Mouse (Mus musculus): Measurements from ENCODE around the gene Rras. TPM values are rescaled to one million over a fixed set of nuclear protein-coding genes. Genes with fewer than 3 reads are reported as not detected.
"Not testable (repeated sequence)": the region's sequence is repeated elsewhere in the genome, so short reads cannot be mapped to it uniquely, and the experiment has no call there.

Gene Rras
- total RNA-seq, 1 experiment from 2014 or later = 4.9 TPM

DNA sequence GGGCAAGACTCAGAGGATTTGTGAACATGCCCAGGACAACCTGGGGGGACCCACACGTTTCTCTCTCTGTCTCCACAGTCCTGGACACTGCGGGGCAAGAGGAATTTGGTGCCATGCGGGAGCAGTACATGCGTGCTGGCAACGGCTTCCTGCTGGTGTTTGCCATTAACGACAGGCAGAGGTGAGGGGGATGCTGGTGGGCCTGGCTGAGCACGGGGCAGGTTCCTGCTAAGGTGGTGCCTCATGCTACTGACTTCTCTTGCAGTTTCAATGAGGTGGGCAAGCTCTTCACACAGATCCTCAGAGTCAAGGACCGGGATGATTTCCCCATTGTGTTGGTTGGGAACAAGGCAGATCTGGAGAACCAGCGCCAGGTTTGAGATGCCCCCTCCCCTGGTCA is 2.5 kb downstream of the Rras start:
- no peak for ATAC-seq (ENCODE audit: extremely low read depth, insufficient number of reproducible peaks, low FRiP score, poor library complexity, severe bottlenecking)

DNA sequence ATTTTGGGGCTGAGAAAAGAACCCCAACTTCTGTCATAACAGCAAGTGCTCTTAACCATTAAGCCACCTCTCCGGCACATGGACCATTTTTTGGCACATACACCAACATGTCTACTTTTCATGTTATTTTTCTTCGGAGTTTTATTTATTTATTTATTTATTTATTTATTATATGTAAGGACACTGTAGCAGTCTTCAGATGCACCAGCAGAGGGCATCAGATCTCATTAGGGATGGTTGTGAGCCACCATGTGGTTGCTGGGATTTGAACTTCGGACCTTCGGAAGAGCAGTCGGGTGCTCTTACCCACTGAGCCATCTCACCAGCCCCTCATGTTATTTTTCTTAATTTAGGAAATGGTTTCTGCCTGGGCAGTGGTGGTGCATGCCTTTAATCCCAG is 6.0 kb downstream of the Rras start:
- ATAC-seq (ENCODE audit: extremely low read depth, insufficient number of reproducible peaks, low FRiP score, poor library complexity, severe bottlenecking) = not testable (repeated sequence)

DNA sequence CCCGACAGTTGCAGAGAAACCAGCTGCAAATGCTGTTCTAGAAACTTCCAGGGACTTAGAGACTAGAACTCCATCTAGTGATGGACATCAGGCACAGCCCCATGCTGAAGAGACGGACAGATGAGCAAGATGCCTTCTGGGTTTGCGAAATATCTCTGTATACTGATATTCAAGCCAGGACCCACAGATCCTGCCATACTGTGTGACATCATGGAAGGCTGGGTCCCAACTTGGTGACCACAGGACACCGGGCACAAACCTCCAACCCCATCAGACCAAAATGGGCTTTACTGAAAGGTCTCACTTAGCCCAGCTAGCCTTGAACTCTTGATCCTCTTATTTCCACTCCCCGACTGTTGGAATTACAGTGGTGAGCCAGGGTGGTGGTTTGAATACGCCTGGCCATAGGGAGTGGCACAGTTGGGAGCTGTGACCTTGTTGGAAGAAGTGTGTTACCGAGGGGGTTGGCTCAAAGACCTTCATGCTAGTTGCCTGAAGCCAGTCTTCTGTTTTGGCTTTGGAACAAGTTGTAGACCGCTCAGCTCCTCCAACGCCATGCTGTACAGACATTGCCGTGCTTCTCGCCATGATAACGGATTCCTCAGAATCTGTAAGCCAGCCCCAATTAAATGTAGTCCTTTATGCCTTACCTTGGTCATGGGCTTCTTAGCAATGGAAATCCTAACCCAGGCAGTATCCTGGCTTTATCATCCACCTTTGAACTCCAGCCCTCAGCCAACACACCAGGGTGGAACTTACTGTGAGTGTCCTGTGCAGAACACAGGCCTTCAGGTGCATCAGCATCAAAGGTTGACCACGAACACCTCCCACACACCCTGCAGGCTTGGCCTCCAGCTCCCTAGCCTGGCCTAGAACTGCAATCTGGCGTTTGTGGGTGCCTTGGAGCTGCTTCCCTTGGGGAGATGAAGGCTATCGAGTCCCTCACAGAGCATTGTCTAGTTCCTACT is 6.8 kb downstream of the Rras start:
- ATAC-seq (ENCODE audit: extremely low read depth, insufficient number of reproducible peaks, low FRiP score, poor library complexity, severe bottlenecking) = no peak

DNA sequence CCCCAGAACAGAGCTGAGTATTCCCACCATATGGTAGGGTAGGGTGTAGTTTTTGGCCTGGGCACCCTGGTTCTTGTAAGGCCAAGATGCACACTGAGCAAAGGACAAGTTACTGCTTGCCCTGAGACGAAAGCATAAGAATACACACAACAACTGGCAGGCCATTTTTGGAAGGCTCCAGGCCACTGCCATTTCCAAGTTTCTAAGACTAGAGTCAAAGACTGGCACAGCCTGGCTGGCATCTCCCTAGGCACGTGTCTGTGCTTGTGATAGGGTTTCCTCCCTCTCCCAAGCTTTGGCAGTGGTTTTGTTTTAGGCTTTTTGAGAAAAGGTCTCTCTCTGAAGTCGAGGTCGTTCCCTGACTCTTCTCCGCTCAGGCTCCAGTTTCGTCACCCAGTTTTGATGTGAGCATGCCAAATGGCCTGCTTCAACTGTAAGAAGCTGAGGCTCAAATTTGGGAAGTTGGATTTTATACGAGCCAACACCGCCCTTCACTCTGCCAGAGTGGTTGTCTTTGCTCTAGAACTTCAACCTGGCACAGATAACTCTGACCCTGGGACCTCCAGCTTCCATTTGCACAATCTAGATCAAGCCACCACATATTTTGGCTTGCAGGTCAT is 8.0 kb downstream of the Rras start:
- no peak for ATAC-seq (ENCODE audit: extremely low read depth, insufficient number of reproducible peaks, low FRiP score, poor library complexity, severe bottlenecking)

DNA sequence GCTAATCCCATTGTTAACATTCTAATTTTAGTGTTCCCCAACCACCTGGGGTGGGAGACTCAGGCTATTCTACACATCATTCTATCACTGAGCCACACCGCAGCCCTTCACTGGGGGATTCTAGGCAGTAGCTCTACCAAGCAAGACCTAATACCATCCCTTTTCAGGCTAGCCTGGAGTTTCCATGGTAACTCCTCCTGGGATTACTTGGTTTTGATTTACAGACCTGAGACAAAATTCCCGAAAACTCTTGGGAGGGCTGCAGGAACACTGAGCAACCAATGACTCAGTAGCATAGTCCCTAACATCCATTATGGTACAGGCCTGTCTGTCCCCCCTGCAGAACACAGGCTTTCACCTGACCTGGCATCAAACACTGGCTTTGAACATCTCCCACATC is 8.5 kb downstream of the Rras start:
- no peak for ATAC-seq (ENCODE audit: extremely low read depth, insufficient number of reproducible peaks, low FRiP score, poor library complexity, severe bottlenecking)

DNA sequence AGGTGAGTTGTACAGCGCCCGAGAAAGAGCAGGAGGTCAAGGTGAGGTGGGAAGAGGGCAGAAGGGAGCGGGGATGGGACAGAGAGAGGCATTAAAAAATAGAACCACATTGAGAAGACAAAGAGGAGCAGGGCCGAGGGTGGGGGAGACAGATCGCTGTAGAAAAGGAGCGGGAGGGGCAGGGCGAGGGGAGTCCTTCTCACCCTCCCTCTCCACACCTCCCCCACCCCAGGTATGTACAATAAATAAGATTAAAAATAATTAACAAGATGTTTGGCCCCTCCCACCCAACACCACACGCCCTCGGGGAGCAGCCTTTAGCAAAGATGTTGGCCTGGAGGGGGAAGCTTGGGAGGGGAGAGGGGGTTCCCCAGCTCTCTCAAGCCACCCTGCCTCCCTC is 10.0 kb downstream of the Rras start:
- ATAC-seq (ENCODE audit: extremely low read depth, insufficient number of reproducible peaks, low FRiP score, poor library complexity, severe bottlenecking) = no peak

DNA sequence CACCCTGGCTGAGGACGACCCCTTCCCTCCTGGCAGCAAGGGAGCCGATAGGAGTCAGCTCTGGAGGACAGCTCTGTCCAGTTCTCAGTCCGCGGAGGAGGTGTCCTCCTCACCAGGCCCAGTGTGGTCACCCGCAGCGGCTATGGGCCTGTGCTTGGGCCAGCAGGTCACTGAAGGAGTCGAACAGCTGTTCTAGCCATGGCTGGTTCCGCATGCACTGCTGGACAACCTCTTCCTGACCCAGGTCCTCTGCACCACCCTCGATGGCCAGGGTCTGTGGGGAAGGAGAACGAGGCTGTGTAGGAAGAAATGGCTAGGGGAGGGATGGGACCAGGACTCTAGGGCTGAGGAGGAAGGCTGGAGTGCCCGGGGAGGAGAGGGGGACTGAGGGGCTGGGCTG is 10.6 kb downstream of the Rras start:
- no peak for ATAC-seq (ENCODE audit: extremely low read depth, insufficient number of reproducible peaks, low FRiP score, poor library complexity, severe bottlenecking)

DNA sequence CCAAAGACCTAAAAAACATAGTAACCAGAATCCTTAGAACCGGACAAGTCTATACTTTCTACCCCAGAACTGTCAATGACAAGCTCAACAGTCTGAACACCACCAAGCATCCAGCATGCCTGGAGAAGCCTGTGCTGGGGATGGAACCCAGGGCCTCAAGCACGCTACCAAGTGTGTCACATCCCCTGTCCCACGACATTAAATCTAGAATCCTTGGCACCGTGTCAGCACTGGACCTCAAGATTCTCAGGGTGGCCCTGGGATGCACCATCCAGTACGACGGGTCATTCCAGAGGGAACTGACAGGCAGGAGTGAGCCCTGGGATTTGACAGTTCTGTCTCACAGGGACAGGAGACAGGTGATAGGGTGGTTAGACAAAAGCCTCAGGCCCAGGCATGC is 12.2 kb downstream of the Rras start:
- no peak for ATAC-seq (ENCODE audit: extremely low read depth, insufficient number of reproducible peaks, low FRiP score, poor library complexity, severe bottlenecking)

DNA sequence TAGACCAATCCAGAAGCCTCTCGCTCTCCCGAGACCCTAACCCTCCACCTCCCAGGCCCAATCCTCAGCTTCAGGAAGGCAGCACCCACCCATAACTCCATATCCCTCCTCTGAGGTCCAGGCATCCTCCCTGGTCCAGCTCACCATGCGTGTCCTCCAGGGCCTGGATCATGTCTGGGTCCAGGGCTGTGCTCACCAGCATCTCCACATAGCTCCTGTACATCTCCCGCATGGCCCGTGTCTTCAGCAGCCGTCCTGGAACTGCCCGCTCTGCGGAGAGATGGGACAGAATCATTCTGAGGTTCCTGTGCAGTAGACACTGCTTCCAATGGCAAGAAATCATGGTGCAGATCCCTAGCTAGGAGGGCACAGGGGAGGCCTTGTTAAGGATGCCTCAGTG is 13.1 kb downstream of the Rras start:
- no peak for ATAC-seq (ENCODE audit: extremely low read depth, insufficient number of reproducible peaks, low FRiP score, poor library complexity, severe bottlenecking)

DNA sequence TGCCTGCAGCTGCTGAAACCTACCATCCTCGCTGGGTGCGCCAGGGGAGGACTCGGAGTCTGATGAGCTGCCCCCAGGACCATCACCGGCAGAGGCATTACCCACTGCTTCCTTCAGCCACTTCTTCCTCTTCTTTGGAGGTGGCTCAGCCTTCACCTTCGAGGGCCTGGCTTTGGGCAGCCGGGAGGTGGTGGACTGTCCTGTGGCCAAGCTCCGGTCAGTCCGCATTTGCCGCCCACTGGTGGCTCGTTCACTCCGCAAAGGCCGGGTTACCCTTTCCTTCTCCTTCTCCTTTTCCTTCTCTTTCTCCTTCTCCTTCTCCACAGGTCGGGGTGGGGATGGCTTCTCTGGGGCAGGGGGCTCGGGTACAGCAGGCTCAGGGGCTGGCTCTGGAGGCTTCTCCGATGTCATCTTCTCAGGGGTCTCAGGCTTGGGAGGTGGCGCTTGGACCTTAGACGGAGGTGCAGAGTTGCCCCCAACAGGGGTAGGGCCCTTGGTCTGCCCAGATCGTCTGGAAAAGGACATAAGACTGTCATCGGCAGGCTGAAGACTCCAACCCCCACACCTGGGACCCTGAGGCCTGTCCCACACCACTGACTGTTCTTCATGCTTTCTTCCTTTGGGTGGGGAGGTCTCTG is 16.1 kb downstream of the Rras start:
- no peak for ATAC-seq (ENCODE audit: extremely low read depth, insufficient number of reproducible peaks, low FRiP score, poor library complexity, severe bottlenecking)

DNA sequence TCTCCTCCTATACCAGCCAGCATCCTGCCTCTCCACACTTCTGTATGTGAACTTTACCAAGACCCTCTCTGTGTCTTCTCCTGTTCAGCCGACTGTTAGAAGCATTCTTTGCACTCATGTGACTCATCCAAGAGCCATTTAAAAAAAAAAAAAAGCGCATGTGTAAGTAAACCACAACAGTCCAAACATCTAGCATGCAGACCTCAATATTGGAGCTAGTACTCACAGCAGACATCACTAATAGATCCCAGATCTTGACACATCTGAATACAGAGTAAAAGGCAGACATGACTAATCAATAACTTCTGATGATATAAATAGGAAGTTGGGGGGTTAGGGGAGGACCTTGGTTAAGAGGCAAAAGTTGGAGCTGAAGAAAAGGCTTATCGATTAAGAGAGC is 17.9 kb downstream of the Rras start:
- ATAC-seq (ENCODE audit: extremely low read depth, insufficient number of reproducible peaks, low FRiP score, poor library complexity, severe bottlenecking) = no peak

DNA sequence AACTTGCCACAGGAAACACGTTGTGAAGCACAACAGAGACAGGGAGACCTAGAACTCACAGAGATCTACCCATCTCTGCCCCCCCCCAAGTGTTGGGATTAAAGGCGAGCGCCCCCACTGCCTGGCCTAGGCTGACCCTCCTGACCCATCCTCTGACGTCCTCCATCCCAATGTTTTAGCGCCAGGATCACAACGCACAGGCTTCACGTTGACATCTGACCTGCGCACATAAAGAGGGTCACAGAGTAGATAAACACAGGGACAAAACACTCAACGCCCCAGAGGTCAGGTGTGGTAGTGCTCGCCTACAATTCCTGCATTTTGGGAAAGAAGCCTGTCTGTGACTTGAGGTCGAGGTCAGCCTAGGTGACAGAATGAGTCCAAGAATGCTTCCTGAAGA is 18.9 kb downstream of the Rras start:
- no peak for ATAC-seq (ENCODE audit: extremely low read depth, insufficient number of reproducible peaks, low FRiP score, poor library complexity, severe bottlenecking)

DNA sequence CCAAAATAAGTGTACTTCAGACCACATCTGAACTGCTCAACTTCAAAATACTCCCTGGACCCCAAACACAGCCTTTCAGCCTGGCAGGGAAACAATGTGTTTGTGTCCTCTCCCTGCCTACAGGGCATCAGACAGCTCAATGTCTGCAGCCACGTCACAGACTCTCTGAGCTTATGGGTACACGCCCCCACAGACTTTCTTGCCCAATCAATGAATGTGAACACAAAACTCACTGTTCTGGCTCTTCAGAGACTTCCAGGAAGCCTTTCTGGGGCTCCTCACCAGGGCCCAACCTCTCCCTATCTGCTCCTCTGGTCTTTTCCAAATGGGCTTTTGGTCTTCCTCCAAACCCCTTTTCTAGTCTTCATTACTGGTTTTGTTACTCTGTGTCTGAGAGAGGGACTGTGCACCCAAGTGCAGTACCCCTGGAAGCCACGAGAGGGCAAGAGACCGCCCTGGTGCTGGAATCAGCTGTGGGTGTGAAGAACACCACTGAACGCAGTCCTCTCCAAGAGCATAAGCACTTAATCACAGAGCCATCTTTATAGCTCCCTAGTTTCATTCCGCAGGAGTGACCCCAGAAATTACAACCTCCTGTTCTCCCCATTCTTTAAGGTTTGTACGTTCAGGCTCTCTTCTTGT is 20.1 kb downstream of the Rras start:
- ATAC-seq (ENCODE audit: extremely low read depth, insufficient number of reproducible peaks, low FRiP score, poor library complexity, severe bottlenecking) = peak; percentile 49

DNA sequence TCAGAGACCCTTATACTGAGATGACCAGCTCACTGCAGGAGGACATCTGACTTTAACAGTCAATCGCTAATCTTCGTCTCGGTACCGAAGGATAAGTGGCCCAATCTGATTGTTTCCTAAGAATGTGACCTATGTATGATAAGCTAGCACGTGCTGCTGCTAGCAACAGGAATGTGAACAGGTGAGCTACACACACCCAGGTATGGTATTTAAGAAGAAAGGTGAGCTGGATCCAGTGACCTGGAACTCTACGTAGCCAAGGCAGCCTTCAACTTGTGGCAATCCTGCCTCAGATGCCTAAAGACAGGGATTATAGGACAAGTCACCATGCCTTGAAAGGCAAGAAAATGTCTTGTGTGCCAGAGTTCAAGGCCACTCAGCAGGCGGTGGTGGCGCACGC is 20.6 kb downstream of the Rras start:
- no peak for ATAC-seq (ENCODE audit: extremely low read depth, insufficient number of reproducible peaks, low FRiP score, poor library complexity, severe bottlenecking)

DNA sequence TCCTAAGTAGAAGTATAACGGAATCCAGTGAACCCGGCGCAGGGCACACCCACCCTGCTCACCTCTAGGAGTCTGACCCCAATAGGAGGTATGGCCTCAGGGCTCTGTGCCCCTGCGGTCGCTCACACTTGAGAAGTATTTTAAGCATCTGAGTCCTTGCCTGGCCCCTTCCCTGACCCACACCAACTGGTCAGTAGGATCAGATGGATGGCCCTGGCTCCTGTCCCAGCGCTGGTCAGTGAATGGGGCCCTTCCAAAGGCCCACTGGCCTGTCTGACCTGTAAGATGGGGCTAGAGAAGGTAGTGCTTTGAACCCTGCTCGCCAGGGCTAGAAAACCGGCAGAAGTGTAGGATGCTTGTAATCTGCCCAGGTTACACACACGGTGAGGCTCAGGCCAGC is 23.1 kb downstream of the Rras start:
- no peak for ATAC-seq (ENCODE audit: extremely low read depth, insufficient number of reproducible peaks, low FRiP score, poor library complexity, severe bottlenecking)

DNA sequence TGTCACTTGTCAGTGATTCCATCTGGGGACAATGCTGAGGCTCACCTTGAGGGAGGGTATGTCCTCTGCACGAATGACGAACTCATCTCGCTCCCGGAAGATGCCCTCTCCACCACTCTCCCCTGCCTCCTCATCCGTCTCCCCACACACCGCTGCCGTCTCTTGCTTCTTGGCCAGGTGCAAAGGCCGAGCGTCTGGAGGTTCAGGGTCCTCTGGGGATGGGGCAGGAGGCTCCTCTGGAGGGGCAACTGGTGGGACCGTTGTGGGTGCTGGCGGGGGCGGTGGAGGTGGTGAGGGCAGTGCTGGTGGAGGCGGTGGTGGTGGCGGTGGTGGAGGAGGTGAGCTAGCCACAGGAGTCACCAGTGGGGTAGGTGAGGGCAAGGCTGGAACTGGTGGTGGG is 25.5 kb downstream of the Rras start:
- ATAC-seq (ENCODE audit: extremely low read depth, insufficient number of reproducible peaks, low FRiP score, poor library complexity, severe bottlenecking) = no peak

DNA sequence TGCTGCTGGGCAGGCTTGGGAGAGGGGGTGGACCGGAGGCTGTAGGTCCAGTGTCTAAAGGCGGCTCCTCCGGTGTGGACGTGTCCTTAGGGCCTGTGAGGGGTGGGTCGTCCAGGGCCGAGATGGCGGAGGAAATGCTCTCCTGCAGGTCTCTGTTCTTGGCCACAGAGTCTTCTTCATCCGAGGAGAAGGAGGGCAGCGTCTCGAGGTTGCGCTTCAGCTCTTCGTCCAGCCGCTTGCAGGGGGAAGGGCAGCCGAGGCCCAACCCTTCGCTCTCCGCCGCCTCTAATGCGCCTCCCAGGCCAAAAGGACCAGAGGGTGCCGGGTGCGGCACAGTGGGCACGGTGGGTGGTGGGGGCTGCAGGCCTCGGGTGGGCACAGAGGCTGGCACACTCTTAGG is 28.0 kb downstream of the Rras start:
- no peak for ATAC-seq (ENCODE audit: extremely low read depth, insufficient number of reproducible peaks, low FRiP score, poor library complexity, severe bottlenecking)

DNA sequence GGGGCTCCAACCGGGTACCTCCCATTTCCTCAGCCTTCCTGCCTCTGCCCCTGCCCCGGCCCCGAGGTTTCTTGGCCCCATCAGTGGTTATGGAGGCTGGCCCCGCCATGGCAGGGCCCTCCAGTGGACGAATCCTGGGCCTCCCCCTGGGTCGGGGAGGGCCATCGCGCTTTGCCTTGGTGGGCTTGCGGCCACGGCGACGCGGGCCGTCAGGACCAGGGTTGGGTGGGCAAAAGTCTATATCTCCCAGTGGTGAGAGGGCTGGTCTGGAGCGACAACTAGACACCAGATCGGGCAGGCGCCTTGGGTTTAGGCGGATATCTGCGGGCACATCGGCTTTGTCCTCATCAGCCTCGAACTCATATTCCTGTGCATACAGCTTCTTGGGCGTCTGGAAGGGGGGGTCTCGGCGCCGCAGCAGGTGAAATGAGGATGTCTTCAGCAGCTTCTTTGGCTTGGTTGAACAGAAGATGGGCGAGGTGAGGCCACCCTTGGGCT is 29.1 kb downstream of the Rras start:
- ATAC-seq (ENCODE audit: extremely low read depth, insufficient number of reproducible peaks, low FRiP score, poor library complexity, severe bottlenecking) = no peak

DNA sequence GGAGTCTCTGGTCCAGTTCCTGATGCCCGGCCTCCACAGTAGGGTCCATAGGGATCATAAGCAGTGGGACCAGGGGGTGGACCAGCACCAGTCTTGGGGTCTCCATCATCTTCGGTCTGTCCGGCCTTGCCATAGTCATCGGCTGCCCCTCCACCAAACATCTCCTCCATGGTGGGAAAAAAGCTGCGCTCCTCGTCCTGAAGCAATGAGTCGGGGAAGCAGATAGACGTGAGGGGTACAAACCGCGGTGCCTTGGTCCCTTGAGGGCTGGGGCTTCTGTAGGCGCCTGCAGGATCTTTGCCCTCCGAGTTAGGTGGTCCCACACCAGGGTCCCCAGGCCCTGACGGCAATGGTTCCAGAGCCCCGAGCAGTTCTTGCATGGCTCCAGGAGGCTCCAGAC is 29.7 kb downstream of the Rras start:
- no peak for ATAC-seq (ENCODE audit: extremely low read depth, insufficient number of reproducible peaks, low FRiP score, poor library complexity, severe bottlenecking)
